Mouse (Mus musculus): ENCODE results near the gene 4931400O07Rik. TPM values are rescaled to one million over a fixed set of nuclear protein-coding genes. Genes with fewer than 3 reads are reported as not detected.

4931400O07Rik gene
- not detected in 2 replicates for polyA plus RNA-seq (2011; ENCODE audit: insufficient read depth, insufficient read length, low replicate concordance, missing spikeins)

DNA sequence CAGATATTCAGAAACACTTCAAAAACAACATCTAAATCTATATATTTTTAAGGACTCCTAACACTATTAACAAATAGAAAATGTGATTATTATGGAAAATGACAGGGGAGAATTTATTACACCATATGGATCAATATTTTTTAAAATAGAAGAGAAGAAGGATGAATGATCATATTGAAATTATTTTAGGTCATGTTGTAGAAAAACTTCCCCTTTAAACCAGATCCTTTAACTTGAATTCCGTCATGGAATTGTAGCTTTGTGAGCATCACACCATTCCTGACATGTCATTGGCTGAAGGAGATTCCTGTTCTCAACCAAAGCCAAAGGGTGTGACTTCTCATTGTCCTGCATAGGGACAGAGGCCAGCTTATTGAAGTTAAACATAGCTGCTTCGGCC is at the start of gene 4931400O07Rik:
TSS of gene 4931400O07Rik (plus strand) at position 301 of the 400 bp plus-strand sequence.
- Histone ChIP-seq H3K4me1 (ENCODE audit: control insufficient read depth, insufficient read depth, low read length) (no peaks in the 10 kb centered on the region), H3K27ac (ENCODE audit: control insufficient read depth, insufficient read depth, low read depth, low read length, poor library complexity) (no peak within 1 kb of the TSS), H3K4me3 (replicated peaks; ENCODE audit: control insufficient read depth, low read depth, low read length) (no peak within 1 kb of the TSS)
- TF ChIP-seq CTCF (IDR thresholded peaks at IDR 0.05; ENCODE audit: control insufficient read depth, insufficient read depth, low read length) = no peak
- TF ChIP-seq POLR2A (IDR thresholded peaks at IDR 0.05; ENCODE audit: borderline replicate concordance, control insufficient read depth, low read depth, low read length) = no peak
- WGBS = 69% methylated on average over 2 of the region's 2 CpGs

Other genes with a start within 250 kb of the 4931400O07Rik start
- gene 4933402E13Rik, start 184.5 kb upstream of the 4931400O07Rik start, polyA plus RNA-seq (2011; ENCODE audit: insufficient read depth, insufficient read length, low replicate concordance, missing spikeins) = 1.5 TPM in 1 of 2 replicates, not detected in the other